ENCODE assay signal across 22 mouse cellular contexts in genomic region chr9:91938729-91939128, GRCm38 (mm10).
DNase-seq lines count a peak whose midpoint lies in the region; ATAC-seq lines count a peak whose summit lies in the region.
"Had no signal": no experiment of that assay in that cellular context is flagged by ENCODE, and none has a peak within 500 bp of the region (broad histone marks: within the 10 kb centered on the region; RNA-seq: fewer than 3 reads in every experiment).

No protein-coding gene starts in this region.

- no peak overlapping the region for H3K4me3 ChIP-seq in forebrain, embryonic 13.5 days
- H3K4me3 ChIP-seq in forebrain, embryonic 15.5 days, result no peak overlapping the region
- H3K4me3 ChIP-seq in neural tube, embryonic 13.5 days, result no peak overlapping the region
- H3K4me3 ChIP-seq: embryonic facial prominence, embryonic 15.5 days; erythroblast, embryonic 14.5 days; heart, adult 2 months; heart, embryonic 15.5 days; hindbrain, embryonic 13.5 days had no signal

- no peak overlapping the region for H3K4me2 ChIP-seq in forebrain, embryonic 13.5 days
- H3K4me2 ChIP-seq in forebrain, embryonic 15.5 days (replicated peaks), result no peak overlapping the region
- H3K4me2 ChIP-seq in neural tube, embryonic 13.5 days, result peak overlapping the region; percentile 11; the same call in 1 of the 2 replicates
- H3K4me2 ChIP-seq: embryonic facial prominence, embryonic 15.5 days; heart, embryonic 11.5 days; heart, embryonic 15.5 days; hindbrain, embryonic 13.5 days had no signal

- no peak overlapping the region for H3K27ac ChIP-seq in forebrain, embryonic 13.5 days
- no peak overlapping the region for H3K27ac ChIP-seq in forebrain, embryonic 15.5 days (replicated peaks)
- no peak overlapping the region for H3K27ac ChIP-seq in neural tube, embryonic 13.5 days (replicated peaks)
- H3K27ac ChIP-seq: embryonic facial prominence, embryonic 15.5 days; heart, adult 2 months; heart, embryonic 15.5 days; hindbrain, embryonic 13.5 days had no signal

- no peaks in the 10 kb centered on the region for H3K9me3 ChIP-seq in forebrain, embryonic 13.5 days (replicated peaks)
- no peaks in the 10 kb centered on the region for H3K9me3 ChIP-seq in forebrain, embryonic 15.5 days
- H3K9me3 ChIP-seq in neural tube, embryonic 13.5 days, result no peaks in the 10 kb centered on the region
- H3K9me3 ChIP-seq: embryonic facial prominence, embryonic 15.5 days; heart, embryonic 15.5 days; hindbrain, embryonic 13.5 days had no signal

- peak; percentile 58; the same call in 1 of the 2 replicates for ATAC-seq in forebrain, embryonic 13.5 days
- no peak for ATAC-seq in forebrain, embryonic 15.5 days (replicated peaks)
- ATAC-seq in neural tube, embryonic 13.5 days (ENCODE audit: low read depth), result 0 out of 2 replicates have a peak, but pooled peaks have one; percentile 43
- ATAC-seq: forebrain, embryonic 16.5 days; intestine, embryonic 16.5 days had no signal

- H3K4me1 ChIP-seq in forebrain, embryonic 13.5 days, result no peaks in the 10 kb centered on the region
- no peaks in the 10 kb centered on the region for H3K4me1 ChIP-seq in forebrain, embryonic 15.5 days
- H3K4me1 ChIP-seq in neural tube, embryonic 13.5 days (replicated peaks), result no peaks in the 10 kb centered on the region
- H3K4me1 ChIP-seq: embryonic facial prominence, embryonic 15.5 days; heart, embryonic 15.5 days; hindbrain, embryonic 13.5 days had no signal

- H3K9ac ChIP-seq in forebrain, embryonic 13.5 days, result no peak overlapping the region
- no peak overlapping the region for H3K9ac ChIP-seq in forebrain, embryonic 15.5 days (replicated peaks)
- H3K9ac ChIP-seq in neural tube, embryonic 13.5 days, result no peak overlapping the region
- H3K9ac ChIP-seq: embryonic facial prominence, embryonic 15.5 days; heart, embryonic 15.5 days; hindbrain, embryonic 13.5 days had no signal

- no peaks in the 10 kb centered on the region for H3K36me3 ChIP-seq in forebrain, embryonic 13.5 days (ENCODE audit: poor library complexity, severe bottlenecking)
- no peaks in the 10 kb centered on the region for H3K36me3 ChIP-seq in forebrain, embryonic 15.5 days
- H3K36me3 ChIP-seq in neural tube, embryonic 13.5 days, result no peaks in the 10 kb centered on the region
- H3K36me3 ChIP-seq: embryonic facial prominence, embryonic 15.5 days; heart, embryonic 15.5 days; hindbrain, embryonic 13.5 days had no signal

- H3K27me3 ChIP-seq in forebrain, embryonic 13.5 days, result no peaks in the 10 kb centered on the region
- H3K27me3 ChIP-seq in forebrain, embryonic 15.5 days, result no peaks in the 10 kb centered on the region
- no peaks in the 10 kb centered on the region for H3K27me3 ChIP-seq in neural tube, embryonic 13.5 days
- H3K27me3 ChIP-seq: embryonic facial prominence, embryonic 15.5 days; heart, embryonic 15.5 days; hindbrain, embryonic 13.5 days had no signal

- WGBS in forebrain, embryonic 13.5 days, result 48% methylated on average over 4 of the region's 4 CpGs
- WGBS in forebrain, embryonic 15.5 days, result 37% methylated on average over 4 of the region's 4 CpGs
- 26% methylated on average over 4 of the region's 4 CpGs for WGBS in neural tube, embryonic 13.5 days

- no peak for DNase-seq in neural tube, embryonic 10.5 days (ENCODE audit: extremely low spot score, low spot score)
- peak; percentile 35 for DNase-seq in forelimb bud, embryonic 11.5 days (ENCODE audit: low read depth, low spot score)
- DNase-seq in MN1 (ENCODE audit: low spot score), result no peak
- no peak for DNase-seq in lung, postnatal 36 days
- DNase-seq: adrenal gland, adult 8-10 months; adrenal gland, postnatal 36 days; cerebellum, adult 11 months; cerebellum, adult 8-10 months; cerebellum, postnatal 14 days; gastrocnemius, postnatal 14 days; heart, adult 2 months; heart, postnatal 14 days had no signal
